Comparison of ENCODE assay signal across 11 mouse cellular contexts in genomic region chr1:74815965-74816364, GRCm38 (mm10). TPM values are rescaled to one million over a fixed set of nuclear protein-coding genes. Genes with fewer than 3 reads are reported as not detected.
"Had no signal": no experiment of that assay in that cellular context is flagged by ENCODE, and none has a peak within 500 bp of the region (broad histone marks: within the 10 kb centered on the region; RNA-seq: fewer than 3 reads in every experiment).

No protein-coding gene starts in this region.

RNA-seq across cellular contexts. Expression of gene Wnt10a, which starts 24.6 kb away (rescaled TPM):
- total RNA-seq: common myeloid progenitor, adult 5-6 weeks; gastrocnemius, postnatal 25 days; gastrocnemius, postnatal 36 days; granulocyte monocyte progenitor cell, adult 5-6 weeks; heart, adult 18-20 months; heart, adult 2 months; heart, adult 8-10 months had no signal
- polyA plus RNA-seq: heart, adult 2 months had no signal

RNA-seq across cellular contexts. Expression of gene Cdk5r2, which starts 38.8 kb away (rescaled TPM):
- total RNA-seq: common myeloid progenitor, adult 5-6 weeks; gastrocnemius, adult 18-20 months; gastrocnemius, adult 2 months; gastrocnemius, adult 8-10 months; gastrocnemius, postnatal 25 days; gastrocnemius, postnatal 36 days; granulocyte monocyte progenitor cell, adult 5-6 weeks; heart, adult 18-20 months had no signal
- polyA plus RNA-seq: erythroblast, embryonic 14.5 days had no signal

RNA-seq across cellular contexts. Expression of gene Wnt6, which starts 44.3 kb away (rescaled TPM):
- total RNA-seq: common myeloid progenitor, adult 5-6 weeks had no signal
- polyA plus RNA-seq: erythroblast, embryonic 14.5 days had no signal
